Mouse (Mus musculus) fat pad, adult 2 months (tissue): Measurements from ENCODE around the gene Comt.

Experiments
- DNase-seq: peaks from one replicate; pipeline ENCODE4 v3.0.0-alpha.2; 2011; ENCODE audit warnings: low read depth, low spot score; ENCODE audit errors: extremely low read depth

Gene Comt

GRCm38 (mm10) chr16:18362948-18363347 lies 63.7 kb downstream of the Comt start:
- DNase-seq = no peak

- no peak for DNase-seq
These were observed 66.4 kb downstream of the Comt start for GRCm38 (mm10) chr16:18360151-18360805.

GRCm38 (mm10) chr16:18357977-18358376 lies 68.7 kb downstream of the Comt start:
- no peak for DNase-seq

- no peak for DNase-seq
These were observed 69.7 kb downstream of the Comt start for GRCm38 (mm10) chr16:18356961-18357360.
